Mouse (Mus musculus) CH12.LX (cell line): ENCODE data around the gene Srsf12. TPM values are rescaled to one million over a fixed set of nuclear protein-coding genes. Genes with fewer than 3 reads are reported as not detected.

ENCODE experiments used
- DNase-seq: peaks from one replicate; pipeline ENCODE4 v3.0.0-alpha.2; 2013; ENCODE audit errors: extremely low read depth
- H3K27ac ChIP-seq: 2 replicates; pipeline ENCODE4 v1.5.1; 2012; ENCODE audit warnings: low read depth, mild to moderate bottlenecking, control low read depth, moderate library complexity; ENCODE audit not compliant: insufficient read depth
- H3K27me3 ChIP-seq: replicated peaks from 2 replicates; pipeline ENCODE3; 2012; ENCODE audit warnings: inconsistent platforms
- H3K36me3 ChIP-seq, 2 experiments: replicated peaks in 1 of 2; 2 replicates each; pipeline versions ENCODE3 to v1.6.1; 2012; ENCODE audit warnings: inconsistent platforms in 1 of 2, low read length in 1 of 2, mild to moderate bottlenecking in 1 of 2, mixed read lengths in 1 of 2, moderate library complexity in 1 of 2; ENCODE audit not compliant: control insufficient read depth in 1 of 2, insufficient read depth in 1 of 2
- H3K4me1 ChIP-seq, 2 experiments: 2 replicates each; pipeline ENCODE4 v1.6.1; 2012; ENCODE audit warnings: inconsistent platforms in 1 of 2, moderate library complexity in 1 of 2; ENCODE audit not compliant: insufficient read depth in 2 of 2, control insufficient read depth in 1 of 2
- H3K4me2 ChIP-seq: 2 replicates; pipeline ENCODE4 v1.6.1; 2012; ENCODE audit warnings: low read depth, mild to moderate bottlenecking, control low read depth; ENCODE audit not compliant: poor library complexity, insufficient read depth, severe bottlenecking
- H3K4me3 ChIP-seq, 3 experiments: fragments of 150-350 bp in 1 of 3; sonication (generic) in 1 of 3; replicated peaks in 1 of 3; 2 replicates each; pipeline versions ENCODE3 to v1.5.1; 2011 to 2012; ENCODE audit warnings: low read depth in 2 of 3, low read length in 2 of 3, mild to moderate bottlenecking in 2 of 3, moderate library complexity in 2 of 3, control low read depth in 1 of 3, improper control_type of control experiment in 1 of 3, inconsistent platforms in 1 of 3, mixed read lengths in 1 of 3; ENCODE audit not compliant: poor library complexity in 1 of 3
- H3K79me2 ChIP-seq: replicated peaks from 2 replicates; pipeline ENCODE4 v1.6.1; 2012; ENCODE audit warnings: mild to moderate bottlenecking, moderate library complexity; ENCODE audit not compliant: control insufficient read depth, poor library complexity, insufficient read depth, severe bottlenecking; ENCODE audit errors: extremely low read depth
- H3K9ac ChIP-seq: 2 replicates; pipeline ENCODE4 v1.6.1; 2012; ENCODE audit warnings: low read depth, mild to moderate bottlenecking, control low read depth, moderate library complexity; ENCODE audit not compliant: insufficient read depth
- H3K9me3 ChIP-seq: replicated peaks from 2 replicates; pipeline ENCODE3; 2012; ENCODE audit warnings: low read length, inconsistent platforms, mixed read lengths
- BHLHE40 ChIP-seq: IDR thresholded peaks from 2 replicates; pipeline ENCODE4 v1.6.1; 2011; ENCODE audit warnings: mild to moderate bottlenecking, low read depth, low read length, improper control_type of control experiment
- CHD1 ChIP-seq: IDR thresholded peaks from 2 replicates; pipeline ENCODE4 v1.6.1; 2012; ENCODE audit warnings: low read depth, low read length, improper control_type of control experiment, inconsistent platforms
- E2F4 ChIP-seq: IDR thresholded peaks from 2 replicates; pipeline ENCODE4 v1.6.1; 2011; ENCODE audit warnings: low read depth, low read length, improper control_type of control experiment; ENCODE audit not compliant: insufficient replicate concordance
- EP300 ChIP-seq: IDR thresholded peaks from 2 replicates; pipeline ENCODE4 v1.6.1; 2011; ENCODE audit warnings: low read length, improper control_type of control experiment
- GABPA ChIP-seq: IDR thresholded peaks from 2 replicates; pipeline ENCODE4 v1.6.1; 2012; ENCODE audit warnings: low read depth, low read length, improper control_type of control experiment, inconsistent platforms; ENCODE audit not compliant: insufficient replicate concordance
- HCFC1 ChIP-seq: IDR thresholded peaks from 2 replicates; pipeline ENCODE4 v1.6.1; 2012; ENCODE audit warnings: low read depth, mild to moderate bottlenecking, inconsistent platforms, low read length, improper control_type of control experiment
- JUND ChIP-seq: conservative IDR thresholded peaks from 2 replicates; pipeline ENCODE4 v1.6.1; 2011; ENCODE audit warnings: low read depth, low read length, improper control_type of control experiment
- MEF2A ChIP-seq: IDR thresholded peaks from 2 replicates; pipeline ENCODE4 v1.6.1; 2014; ENCODE audit warnings: low read depth, mild to moderate bottlenecking, inconsistent platforms, low read length, improper control_type of control experiment, borderline replicate concordance
- MYC ChIP-seq: IDR thresholded peaks from 2 replicates; pipeline ENCODE4 v1.6.1; 2011; ENCODE audit warnings: low read depth, mild to moderate bottlenecking, improper control_type of control experiment, low read length
- NRF1 ChIP-seq: IDR thresholded peaks from 2 replicates; pipeline ENCODE4 v1.6.1; 2014; ENCODE audit warnings: low read depth, mild to moderate bottlenecking, inconsistent platforms, low read length, improper control_type of control experiment, moderate library complexity
- POLR2A ChIP-seq: IDR thresholded peaks from 2 replicates; pipeline ENCODE4 v1.6.1; 2011; ENCODE audit warnings: low read depth, mild to moderate bottlenecking, improper control_type of control experiment, low read length
- POLR2AphosphoS2 ChIP-seq: IDR thresholded peaks from 2 replicates; pipeline ENCODE4 v1.6.1; 2011; ENCODE audit warnings: low read depth, low read length, improper control_type of control experiment
- RAD21 ChIP-seq: IDR thresholded peaks from 2 replicates; pipeline ENCODE4 v1.6.1; 2011; ENCODE audit warnings: low read depth, mild to moderate bottlenecking, low read length, improper control_type of control experiment, moderate library complexity
- RCOR1 ChIP-seq: conservative IDR thresholded peaks from 2 replicates; pipeline ENCODE4 v1.6.1; 2012; ENCODE audit warnings: low read depth, mild to moderate bottlenecking, inconsistent platforms, low read length, improper control_type of control experiment
- TBP ChIP-seq: conservative IDR thresholded peaks from 2 replicates; pipeline ENCODE4 v1.6.1; 2011; ENCODE audit warnings: low read depth, low read length, improper control_type of control experiment
- UBTF ChIP-seq: IDR thresholded peaks from 2 replicates; pipeline ENCODE4 v1.6.1; 2012; ENCODE audit warnings: low read depth, mild to moderate bottlenecking, inconsistent platforms, low read length, improper control_type of control experiment, moderate library complexity
- USF1 ChIP-seq: IDR thresholded peaks from 2 replicates; pipeline ENCODE4 v1.6.1; 2014; ENCODE audit warnings: low read depth, mild to moderate bottlenecking, inconsistent platforms, low read length, improper control_type of control experiment
- ZKSCAN1 ChIP-seq: IDR thresholded peaks from 2 replicates; pipeline ENCODE4 v1.6.1; 2012; ENCODE audit warnings: low read depth, inconsistent platforms, low read length, improper control_type of control experiment, borderline replicate concordance
- ZMIZ1 ChIP-seq: IDR thresholded peaks from 2 replicates; pipeline ENCODE4 v1.6.1; 2012; ENCODE audit warnings: low read depth, mild to moderate bottlenecking, inconsistent platforms, low read length, improper control_type of control experiment
- ZNF384 ChIP-seq: IDR thresholded peaks from 2 replicates; pipeline ENCODE4 v1.6.1; 2012; ENCODE audit warnings: low read depth, low read length, improper control_type of control experiment, inconsistent platforms
- dilution Hi-C: fragments of 300-500 bp; cut with MboI; formaldehyde crosslinking; loops from 2 replicates; pipeline ENCODE4 v1.14.3; 2020; ENCODE audit warnings: low sequenced_read_pairs; ENCODE audit not compliant: extremely low pct_unique_long_range_greater_than_20kb, extremely low pct_ligation_motif_present
- in situ Hi-C: fragments of 300-500 bp; cut with MboI; formaldehyde crosslinking; loops from 3 replicates; pipeline ENCODE4 v1.14.3; 2019; ENCODE audit warnings: low sequenced_read_pairs, low pct_ligation_motif_present, low pct_unique_long_range_greater_than_20kb, mixed read lengths
- polyA plus RNA-seq: library from polyadenylated mRNA; unstranded; fragments of >175 nt; gene quantifications from 2 replicates; pipeline ENCODE4 v1.2.1, GENCODE M21; 2012; ENCODE audit warnings: low read depth; ENCODE audit not compliant: insufficient read length
- total RNA-seq, 2 experiments: library from RNA; depleted of rRNA; stranded (reverse); fragments of 300-350 nt in 1 of 2; fragments of >200 nt in 1 of 2; gene quantifications; 2 replicates each; pipeline ENCODE4 v1.2.3; 2012 to 2014

Gene Srsf12
- total RNA-seq (2012; rRNA removed) (not detected in 2 replicates), total RNA-seq (2014; rRNA removed) (not detected in 2 replicates), polyA plus RNA-seq (not detected in 2 replicates)

DNA sequence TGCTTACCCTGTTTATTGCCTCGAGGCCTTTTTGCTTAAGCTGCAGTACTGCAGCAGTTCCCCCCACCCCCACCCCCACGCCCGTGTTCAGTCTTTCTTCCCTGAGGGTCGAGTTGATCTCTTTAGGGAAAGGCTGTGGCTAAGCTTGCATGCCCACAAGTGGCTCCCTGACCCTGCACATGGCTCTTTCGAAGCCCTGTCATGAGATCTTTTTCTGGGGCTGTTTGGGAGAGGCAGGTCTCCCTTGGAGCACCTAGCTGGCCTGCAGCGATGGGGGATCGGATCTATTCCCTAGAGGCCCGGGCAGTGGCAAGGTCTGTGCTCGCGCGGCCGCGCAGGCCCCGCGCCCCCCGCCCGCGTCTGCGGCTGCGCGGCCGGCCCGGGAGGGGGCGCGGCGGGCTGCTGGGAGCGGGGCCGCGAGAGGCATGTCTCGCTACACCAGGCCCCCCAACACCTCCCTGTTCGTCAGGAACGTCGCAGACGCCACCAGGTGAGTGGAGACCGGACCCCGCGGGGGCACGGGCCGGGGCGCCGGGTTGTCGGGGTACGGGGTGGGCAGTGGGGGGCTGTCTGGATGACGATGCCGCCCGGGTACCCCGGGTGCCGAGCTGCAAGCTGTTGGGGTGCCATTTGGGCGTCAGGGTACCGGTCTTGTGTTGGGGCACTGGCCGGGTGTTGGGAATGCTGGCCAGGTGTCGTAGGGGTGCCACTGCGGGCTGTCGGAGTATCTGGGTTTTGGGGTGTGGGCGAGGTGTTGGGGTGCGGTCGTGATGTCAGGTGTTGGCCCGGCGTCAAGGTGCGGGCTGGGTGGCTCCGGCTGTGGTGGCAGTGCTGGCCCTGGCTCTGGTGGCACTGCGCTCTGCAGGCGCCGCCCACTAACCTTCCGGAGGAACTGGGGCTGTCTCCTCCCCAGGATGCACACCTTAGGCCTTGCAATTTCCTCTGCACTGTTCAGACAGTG is at the start of gene Srsf12:
TSS of gene Srsf12 (plus strand) at position 111 of the 961 bp plus-strand sequence.
- no peaks in the 10 kb centered on the region for H3K4me1 ChIP-seq
- H3K27me3 ChIP-seq = no peaks in the 10 kb centered on the region
- H3K79me2 ChIP-seq = no peaks in the 10 kb centered on the region
- dilution Hi-C loops = no loop called here
- H3K4me3 ChIP-seq = no peak within 1 kb of the TSS
- TF ChIP-seq ZKSCAN1 = no peak
- no peak for TF ChIP-seq JUND
- TF ChIP-seq USF1 = no peak
- no peak for TF ChIP-seq GABPA
- no peak for TF ChIP-seq POLR2AphosphoS2
- no peak for TF ChIP-seq POLR2A
- TF ChIP-seq HCFC1 = no peak
- no peak for TF ChIP-seq TBP
- no peak for TF ChIP-seq E2F4
- TF ChIP-seq ZMIZ1 = no peak
- TF ChIP-seq, all 38 proteins: peak for 0
- DNase-seq = no peak
- Histone ChIP-seq H3K9me3 (peaks cover 5% of the 10 kb centered on the region), H3K27ac (no peak within 1 kb of the TSS), H3K4me2 (no peak within 1 kb of the TSS), H3K36me3 (no peaks in the 10 kb centered on the region), H3K9ac (no peak within 1 kb of the TSS)
- in situ Hi-C loops = no loop called here

DNA sequence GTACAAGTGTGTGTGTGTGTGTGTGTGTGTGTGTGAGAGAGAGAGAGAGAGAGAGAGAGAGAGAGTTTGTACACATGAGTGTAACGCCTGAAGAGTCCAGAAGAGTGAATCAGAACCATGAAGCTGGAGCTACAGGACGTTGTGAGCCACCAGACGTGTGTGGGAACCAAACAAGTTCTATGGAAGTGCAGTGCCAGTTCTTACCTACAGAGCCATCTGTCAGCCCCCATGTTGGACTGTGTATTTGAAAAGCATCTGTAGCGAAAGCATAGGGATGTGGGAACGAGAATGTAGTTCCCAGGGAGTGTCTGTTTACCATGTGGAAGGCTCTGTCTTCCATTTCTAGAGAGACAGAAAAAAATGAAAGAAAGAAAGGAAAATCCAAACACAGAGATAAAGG is 25.3 kb upstream of the Srsf12 start:
- in situ Hi-C loops (no loop called here), dilution Hi-C loops (no loop called here)
- Histone ChIP-seq H3K9me3 (no peaks in the 10 kb centered on the region), H3K36me3 (no peaks in the 10 kb centered on the region), H3K9ac (no peak overlapping the region), H3K27ac (no peak overlapping the region), H3K27me3 (no peaks in the 10 kb centered on the region), H3K79me2 (no peaks in the 10 kb centered on the region), H3K4me1 (no peaks in the 10 kb centered on the region), H3K4me2 (no peak overlapping the region), H3K4me3 (no peak overlapping the region)
- no peak for DNase-seq
- TF ChIP-seq POLR2AphosphoS2 (no peak), RCOR1 (no peak), NRF1 (no peak), EP300 (no peak), CHD1 (no peak), RAD21 (no peak), BHLHE40 (no peak), UBTF (no peak), MYC (no peak), E2F4 (no peak), POLR2A (no peak), ZNF384 (no peak), ZMIZ1 (no peak), MEF2A (no peak)
